Mouse (Mus musculus): Measurements from ENCODE around the gene Spo11. TPM values are rescaled to one million over a fixed set of nuclear protein-coding genes. Genes with fewer than 3 reads are reported as not detected.

Gene Spo11
- polyA plus RNA-seq, 1 experiment from 2014 or later: 0.22 TPM

- Histone ChIP-seq H3K9ac (peak overlapping the region; percentile 64), H3K36me3 (no peaks in the 10 kb centered on the region), H3K4me2 (peak overlapping the region; percentile 100), H3K27me3 (peaks cover 60% of the 10 kb centered on the region), H3K4me3 (peak overlapping the region; percentile 69), H3K4me1 (peaks cover 70% of the 10 kb centered on the region), H3K9me3 (no peaks in the 10 kb centered on the region), H3K27ac (no peak overlapping the region)
- no peak for ATAC-seq (ENCODE audit: borderline replicate concordance, extremely low read depth, low FRiP score, low TSS enrichment)
- 2% methylated on average over 57 of the region's 57 CpGs for WGBS
Measured at GRCm38 (mm10) chr2:172938761-172939638, 38.5 kb upstream of the Spo11 start.

GRCm38 (mm10) chr2:172939639-172940002, 37.9 kb upstream of the Spo11 start:
- Histone ChIP-seq H3K4me2 (peak overlapping the region; percentile 100), H3K4me3 (peak overlapping the region; percentile 69), H3K27ac (peak overlapping the region; percentile 88), H3K36me3 (no peaks in the 10 kb centered on the region), H3K27me3 (peaks cover 63% of the 10 kb centered on the region), H3K9me3 (no peaks in the 10 kb centered on the region), H3K9ac (peak overlapping the region; percentile 64), H3K4me1 (peaks cover 63% of the 10 kb centered on the region)
- WGBS: under 1% methylated on average over 24 of the region's 26 CpGs
- ATAC-seq (ENCODE audit: borderline replicate concordance, extremely low read depth, low FRiP score, low TSS enrichment): peak; percentile 4; the same call in 1 of the 2 replicates

DNA sequence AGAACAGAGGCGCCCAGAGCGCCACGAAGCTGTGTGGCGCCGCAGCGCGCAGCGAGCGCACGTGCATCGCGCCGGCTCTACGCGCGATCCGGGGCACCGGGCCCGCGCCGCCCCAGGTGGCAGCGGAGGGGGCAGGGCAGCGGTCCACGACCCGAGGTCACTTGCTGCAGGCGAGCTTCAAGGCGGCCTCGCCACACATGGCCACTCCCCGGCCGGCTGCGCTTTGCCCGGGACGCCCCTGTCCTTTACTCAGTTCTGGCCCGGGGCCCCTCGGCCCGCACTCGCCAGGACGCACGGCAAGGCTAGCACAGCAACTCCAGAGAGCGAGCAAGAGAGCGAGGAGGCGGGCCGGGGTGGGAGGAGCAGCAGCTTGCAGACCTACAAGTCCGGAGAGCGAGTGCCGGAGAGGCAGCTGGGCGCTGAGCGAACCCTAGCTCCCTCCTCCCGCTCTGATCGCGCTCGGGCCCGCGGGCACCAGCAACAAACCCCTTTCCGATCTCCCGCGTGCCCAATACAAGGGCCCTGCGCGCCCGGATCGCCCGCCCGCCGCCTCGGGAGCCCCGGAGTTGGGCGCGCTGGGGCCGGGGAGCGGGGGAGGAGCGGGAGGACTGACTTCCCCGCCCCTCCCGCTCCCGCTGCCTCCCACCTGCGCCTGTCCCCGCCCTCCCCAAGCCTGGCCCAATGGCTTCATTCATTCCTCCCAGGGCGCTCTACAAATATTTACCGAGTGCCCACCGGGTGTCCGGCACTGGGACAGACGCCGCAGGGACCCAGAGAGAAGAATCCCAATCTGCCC, 37.3 kb upstream of the Spo11 start, which contains the start of gene Bmp7:
Gene Bmp7 (minus strand): TSS at position 319 of the 796 bp plus-strand sequence.
- Histone ChIP-seq H3K27me3 (peaks cover 64% of the 10 kb centered on the region), H3K9me3 (no peaks in the 10 kb centered on the region), H3K9ac (peak within 1 kb of the TSS; percentile 64), H3K4me1 (peaks cover 58% of the 10 kb centered on the region), H3K4me3 (peak within 1 kb of the TSS; percentile 69), H3K36me3 (no peaks in the 10 kb centered on the region), H3K4me2 (peak within 1 kb of the TSS; percentile 100), H3K27ac (peak within 1 kb of the TSS; percentile 88)
- under 1% methylated on average over 63 of the region's 82 CpGs for WGBS
- peak; percentile 77 for ATAC-seq (ENCODE audit: borderline replicate concordance, extremely low read depth, low FRiP score, low TSS enrichment)

- Histone ChIP-seq H3K4me3 (peak overlapping the region; percentile 69), H3K9ac (peak overlapping the region; percentile 64), H3K27ac (peak overlapping the region; percentile 88), H3K4me2 (peak overlapping the region; percentile 100), H3K9me3 (no peaks in the 10 kb centered on the region), H3K27me3 (peaks cover 61% of the 10 kb centered on the region), H3K4me1 (peaks cover 52% of the 10 kb centered on the region), H3K36me3 (no peaks in the 10 kb centered on the region)
- WGBS: under 1% methylated on average over 13 of the region's 13 CpGs
- no peak for ATAC-seq (ENCODE audit: borderline replicate concordance, extremely low read depth, low FRiP score, low TSS enrichment)
Measured at GRCm38 (mm10) chr2:172940799-172941163, 36.7 kb upstream of the Spo11 start.

GRCm38 (mm10) chr2:172949051-172949450, 28.4 kb upstream of the Spo11 start:
- Histone ChIP-seq H3K27ac (no peak overlapping the region), H3K9me3 (no peaks in the 10 kb centered on the region), H3K36me3 (no peaks in the 10 kb centered on the region), H3K4me3 (no peak overlapping the region), H3K4me2 (no peak overlapping the region), H3K27me3 (peaks cover 4% of the 10 kb centered on the region; the same call in 1 of the 2 replicates), H3K4me1 (peaks cover 9% of the 10 kb centered on the region; the same call in 1 of the 2 replicates), H3K9ac (no peak overlapping the region)
- no peak for ATAC-seq (ENCODE audit: borderline replicate concordance, extremely low read depth, low FRiP score, low TSS enrichment)
- 37% methylated on average over 5 of the region's 5 CpGs for WGBS

GRCm38 (mm10) chr2:172950119-172950676, 27.3 kb upstream of the Spo11 start:
- peaks cover 9% of the 10 kb centered on the region; the same call in 1 of the 2 replicates for H3K4me1 ChIP-seq
- ATAC-seq (ENCODE audit: borderline replicate concordance, extremely low read depth, low FRiP score, low TSS enrichment): no peak
- no peaks in the 10 kb centered on the region for H3K36me3 ChIP-seq
- H3K4me2 ChIP-seq: no peak overlapping the region
- H3K27ac ChIP-seq: no peak overlapping the region
- H3K27me3 ChIP-seq: no peaks in the 10 kb centered on the region
- H3K4me3 ChIP-seq: no peak overlapping the region
- H3K9me3 ChIP-seq: no peaks in the 10 kb centered on the region
- no peak overlapping the region for H3K9ac ChIP-seq
- WGBS: 44% methylated on average over 9 of the region's 9 CpGs

GRCm38 (mm10) chr2:172950722-172951121, 26.8 kb upstream of the Spo11 start:
- no peak overlapping the region for H3K4me2 ChIP-seq
- no peak overlapping the region for H3K27ac ChIP-seq
- H3K4me1 ChIP-seq: peaks cover 9% of the 10 kb centered on the region; the same call in 1 of the 2 replicates
- H3K27me3 ChIP-seq: no peaks in the 10 kb centered on the region
- no peak overlapping the region for H3K9ac ChIP-seq
- H3K9me3 ChIP-seq: no peaks in the 10 kb centered on the region
- no peak for ATAC-seq (ENCODE audit: borderline replicate concordance, extremely low read depth, low FRiP score, low TSS enrichment)
- no peaks in the 10 kb centered on the region for H3K36me3 ChIP-seq
- no peak overlapping the region for H3K4me3 ChIP-seq
- 31% methylated on average over 11 of the region's 11 CpGs for WGBS

- H3K4me1 ChIP-seq: peaks cover 9% of the 10 kb centered on the region; the same call in 1 of the 2 replicates
- 0 out of 2 replicates have a peak, but pooled peaks cover 3% of the 10 kb centered on the region for H3K9me3 ChIP-seq
- H3K36me3 ChIP-seq: no peaks in the 10 kb centered on the region
- no peak for ATAC-seq (ENCODE audit: borderline replicate concordance, extremely low read depth, low FRiP score, low TSS enrichment)
- 80% methylated on average over 2 of the region's 2 CpGs for WGBS
- no peaks in the 10 kb centered on the region for H3K27me3 ChIP-seq
- H3K27ac ChIP-seq: no peak overlapping the region
- H3K4me3 ChIP-seq: no peak overlapping the region
- H3K4me2 ChIP-seq: no peak overlapping the region
- H3K9ac ChIP-seq: no peak overlapping the region
Measured at GRCm38 (mm10) chr2:172951976-172952375, 25.5 kb upstream of the Spo11 start.

DNA sequence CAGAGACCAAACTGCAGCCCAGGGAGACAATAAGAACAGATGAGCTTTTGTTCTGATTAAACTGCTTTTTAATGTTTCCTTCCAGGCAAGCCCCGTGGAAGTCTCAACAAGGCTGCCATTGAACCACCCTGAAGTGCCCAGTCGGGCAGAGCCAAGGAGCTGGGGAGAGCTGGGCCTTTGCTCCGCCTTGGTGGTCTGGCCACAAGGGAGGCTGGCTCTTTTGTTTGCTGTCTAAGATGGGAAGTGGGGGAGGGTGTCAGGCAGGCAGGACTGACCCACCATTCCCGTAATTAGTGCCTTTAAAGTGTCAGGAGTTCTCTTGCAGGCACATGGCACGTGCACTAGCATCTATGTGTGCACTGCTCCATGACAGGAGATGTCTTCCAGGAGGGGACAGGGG, 18.9 kb upstream of the Spo11 start:
- Histone ChIP-seq H3K36me3 (no peaks in the 10 kb centered on the region), H3K27ac (no peak overlapping the region), H3K9ac (no peak overlapping the region), H3K27me3 (no peaks in the 10 kb centered on the region), H3K4me1 (peaks cover 8% of the 10 kb centered on the region), H3K4me2 (no peak overlapping the region), H3K9me3 (0 out of 2 replicates have a peak, but pooled peaks cover 3% of the 10 kb centered on the region), H3K4me3 (no peak overlapping the region)
- 15% methylated on average over 5 of the region's 5 CpGs for WGBS
- peak; percentile 40; the same call in 1 of the 2 replicates for ATAC-seq (ENCODE audit: borderline replicate concordance, extremely low read depth, low FRiP score, low TSS enrichment)

- Histone ChIP-seq H3K4me2 (no peak overlapping the region), H3K4me1 (peaks cover 8% of the 10 kb centered on the region), H3K9ac (no peak overlapping the region), H3K9me3 (0 out of 2 replicates have a peak, but pooled peaks cover 3% of the 10 kb centered on the region), H3K27me3 (no peaks in the 10 kb centered on the region), H3K27ac (no peak overlapping the region), H3K4me3 (no peak overlapping the region), H3K36me3 (no peaks in the 10 kb centered on the region)
- ATAC-seq (ENCODE audit: borderline replicate concordance, extremely low read depth, low FRiP score, low TSS enrichment): no peak
- 43% methylated on average over 13 of the region's 13 CpGs for WGBS
Measured at GRCm38 (mm10) chr2:172959006-172959768, 18.3 kb upstream of the Spo11 start.

DNA sequence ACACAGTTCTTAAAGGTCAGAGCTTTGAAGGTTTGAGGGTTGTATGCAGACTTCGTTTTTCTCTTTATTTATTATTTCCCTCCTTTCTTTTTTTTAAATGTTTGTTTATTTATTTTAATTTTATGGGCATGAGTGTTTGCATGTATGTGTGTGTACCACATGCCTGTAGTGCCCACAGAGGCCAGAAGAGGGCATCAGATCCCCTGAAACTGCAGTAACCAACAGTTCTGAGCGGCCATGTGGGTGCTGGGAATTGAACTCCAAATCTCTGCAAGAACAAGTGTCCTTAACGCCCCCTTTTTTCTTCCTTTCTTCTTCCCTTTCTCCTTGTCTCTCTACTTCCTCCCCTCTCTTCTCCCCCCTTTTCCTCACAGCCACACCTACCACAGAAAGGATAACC, 17.1 kb upstream of the Spo11 start:
- H3K9me3 ChIP-seq: 0 out of 2 replicates have a peak, but pooled peaks cover 3% of the 10 kb centered on the region
- ATAC-seq (ENCODE audit: borderline replicate concordance, extremely low read depth, low FRiP score, low TSS enrichment): no peak
- H3K9ac ChIP-seq: no peak overlapping the region
- no peak overlapping the region for H3K4me3 ChIP-seq
- no peaks in the 10 kb centered on the region for H3K36me3 ChIP-seq
- 82% methylated on average over 3 of the region's 3 CpGs for WGBS
- H3K4me1 ChIP-seq: peaks cover 8% of the 10 kb centered on the region
- no peak overlapping the region for H3K4me2 ChIP-seq
- no peak overlapping the region for H3K27ac ChIP-seq
- no peaks in the 10 kb centered on the region for H3K27me3 ChIP-seq
